Mouse (Mus musculus) inflammation-experienced regulatory T-cells, adult 6 months (primary cell): ENCODE data around the gene Disc1. TPM values are rescaled to one million over a fixed set of nuclear protein-coding genes. Genes with fewer than 3 reads are reported as not detected.

Experiments used
- ATAC-seq: one replicate; pipeline ENCODE4 v1.8.0; 2017
- polyA plus RNA-seq, 3 experiments: library from polyadenylated mRNA; unstranded; fragments of 100-300 nt; shearing (Covaris generic); gene quantifications; one replicate each; pipeline ENCODE4 v1.2.1; 2017

Disc1 gene
- polyA plus RNA-seq, 3 experiments from 2014 or later = 0.24 to 0.61 (median 0.40) TPM

- ATAC-seq = peak; percentile 72
Measured at GRCm38 (mm10) chr8:125183548-125184451, 129.8 kb downstream of the Disc1 start.

DNA sequence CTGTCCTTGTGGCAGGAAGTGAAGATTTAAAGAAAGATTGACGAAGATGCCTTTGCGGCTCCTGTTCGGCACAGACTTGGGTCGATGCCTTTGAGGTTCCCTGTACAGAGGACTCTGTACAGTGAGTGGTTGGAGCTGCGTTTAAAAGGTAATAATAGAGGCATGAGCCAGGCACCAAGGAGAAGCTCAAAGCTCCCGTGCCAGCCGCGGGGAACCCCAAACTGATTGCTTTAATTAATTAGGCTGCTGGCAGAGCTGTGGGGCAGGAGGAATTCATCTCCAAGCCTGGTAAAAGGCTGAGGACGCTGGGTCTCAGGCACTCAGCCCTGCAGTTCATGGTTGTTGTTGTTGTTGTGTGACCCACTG is 130.4 kb downstream of the Disc1 start:
- ATAC-seq = no peak

DNA sequence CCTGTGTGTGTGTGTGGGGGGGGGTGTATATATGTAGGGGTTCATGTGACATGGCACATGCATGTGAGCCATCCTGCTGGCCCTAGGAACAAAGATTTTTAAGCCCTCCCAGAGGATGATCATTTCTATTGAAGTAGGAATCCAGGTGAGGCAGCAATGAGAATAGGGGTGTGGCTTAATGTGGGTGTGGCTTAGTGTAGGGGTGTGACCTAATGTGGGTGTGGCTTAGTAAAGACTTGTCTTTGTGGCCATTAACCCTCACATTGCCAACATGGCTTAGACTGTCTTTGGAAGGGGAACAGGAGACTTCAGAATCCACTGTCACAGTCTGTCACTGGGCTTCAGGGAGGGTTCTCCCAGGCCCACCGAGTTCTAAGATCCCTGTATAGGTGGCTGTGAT is 130.9 kb downstream of the Disc1 start:
- ATAC-seq = no peak

GRCm38 (mm10) chr8:125187044-125187443 is 133.0 kb downstream of the Disc1 start:
- no peak for ATAC-seq

GRCm38 (mm10) chr8:125193701-125194100 is 139.7 kb downstream of the Disc1 start:
- ATAC-seq = no peak

GRCm38 (mm10) chr8:125195121-125195520 is 141.1 kb downstream of the Disc1 start:
- no peak for ATAC-seq

DNA sequence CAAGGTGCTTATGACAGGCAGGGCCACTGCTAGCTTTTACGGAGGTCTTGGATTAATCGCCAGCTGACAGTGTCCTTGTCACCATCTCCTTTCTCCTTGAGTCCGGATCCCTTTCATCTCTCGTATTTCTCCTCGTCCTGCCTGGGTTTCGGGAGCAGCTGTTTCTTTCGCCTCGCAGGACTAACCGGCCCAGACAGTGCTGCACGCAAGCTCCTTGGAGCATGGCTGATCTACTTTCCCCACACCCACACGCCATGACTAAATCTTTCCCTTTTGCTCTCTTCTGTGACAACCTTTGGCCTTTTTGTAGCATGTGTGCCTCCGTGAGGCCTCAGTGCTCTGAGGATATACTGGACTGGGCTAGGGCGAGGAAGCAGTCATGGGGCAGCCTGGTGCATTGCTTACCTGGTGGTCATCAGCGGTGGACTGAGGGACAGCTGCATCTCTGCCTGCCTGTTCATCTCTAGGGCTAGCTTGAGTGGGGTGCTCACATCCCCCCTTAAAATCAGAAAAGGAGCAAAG is 142.6 kb downstream of the Disc1 start:
- no peak for ATAC-seq

DNA sequence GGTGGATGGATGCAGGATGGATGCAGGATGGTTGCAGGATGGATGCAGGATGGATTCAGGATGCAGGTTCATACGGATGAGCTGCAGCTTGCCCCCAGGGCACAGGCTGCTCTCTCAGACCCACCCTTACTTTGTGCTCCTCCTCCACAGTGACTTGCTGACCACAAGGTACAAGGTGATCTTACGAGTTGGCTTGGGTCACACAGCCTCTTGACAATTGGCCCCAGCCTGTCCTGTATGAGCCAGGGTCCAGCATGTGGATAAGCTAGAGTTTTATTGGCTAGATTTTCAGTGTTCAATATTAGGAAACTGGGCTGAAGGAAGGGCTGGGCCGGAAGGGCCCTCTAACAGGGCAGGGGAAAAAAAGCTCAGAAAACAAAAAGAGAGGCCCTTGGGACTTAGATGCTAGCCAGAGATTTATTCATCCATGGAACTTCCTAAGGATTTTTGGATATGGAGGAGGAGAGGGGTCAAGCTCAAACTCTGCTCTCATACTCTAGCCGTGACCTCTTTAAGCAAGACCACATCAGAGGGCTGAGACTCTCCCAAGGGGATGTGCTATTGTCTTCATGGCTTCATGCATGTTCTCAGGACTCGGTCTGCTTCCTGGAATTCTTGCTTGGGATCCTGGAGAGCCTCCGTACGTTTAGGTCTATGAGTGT is 143.5 kb downstream of the Disc1 start:
- ATAC-seq = no peak

DNA sequence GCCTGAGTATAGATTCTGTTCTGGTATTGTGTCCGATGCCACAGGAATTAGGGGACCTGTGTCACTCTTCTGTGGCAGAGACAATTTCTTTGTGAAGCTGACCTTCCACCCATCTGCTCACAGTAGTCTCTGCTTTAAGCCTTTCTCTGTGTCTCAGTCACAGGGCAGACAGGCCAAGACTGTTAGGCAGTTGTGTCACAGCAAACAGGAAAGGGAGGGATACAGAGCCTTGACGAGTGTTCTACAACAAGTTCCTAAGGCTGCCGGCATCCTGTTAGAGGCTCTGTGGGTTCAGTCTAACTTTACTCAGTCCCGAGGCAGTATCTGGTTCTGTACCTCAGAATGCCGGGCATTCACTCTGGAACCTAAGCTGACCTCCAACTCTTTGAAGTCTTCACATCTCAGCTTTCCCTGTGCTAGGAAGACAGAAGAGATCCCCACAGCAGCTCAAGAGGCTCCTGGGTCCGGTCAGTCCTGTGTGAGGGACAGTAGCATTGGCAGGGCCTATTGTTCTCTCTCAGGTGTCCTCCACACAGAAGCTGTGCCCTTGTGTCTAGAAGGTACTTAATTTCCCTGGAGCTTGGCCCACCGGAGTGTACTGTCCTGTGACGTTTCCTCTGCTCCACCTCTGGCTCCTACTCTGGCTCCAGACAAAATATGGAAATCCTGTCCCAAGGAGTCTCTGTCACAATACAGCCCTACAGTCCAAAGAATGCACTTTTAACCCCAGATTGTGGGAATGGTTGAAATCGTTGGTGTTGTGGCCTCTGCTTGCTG is 144.6 kb downstream of the Disc1 start:
- no peak for ATAC-seq

GRCm38 (mm10) chr8:125199197-125199939 is 145.4 kb downstream of the Disc1 start:
- no peak for ATAC-seq

GRCm38 (mm10) chr8:125200273-125200863 is 146.4 kb downstream of the Disc1 start:
- no peak for ATAC-seq

GRCm38 (mm10) chr8:125201650-125202049 is 147.7 kb downstream of the Disc1 start:
- no peak for ATAC-seq

- ATAC-seq = no peak
Measured at GRCm38 (mm10) chr8:125203016-125203415, 149.0 kb downstream of the Disc1 start.

DNA sequence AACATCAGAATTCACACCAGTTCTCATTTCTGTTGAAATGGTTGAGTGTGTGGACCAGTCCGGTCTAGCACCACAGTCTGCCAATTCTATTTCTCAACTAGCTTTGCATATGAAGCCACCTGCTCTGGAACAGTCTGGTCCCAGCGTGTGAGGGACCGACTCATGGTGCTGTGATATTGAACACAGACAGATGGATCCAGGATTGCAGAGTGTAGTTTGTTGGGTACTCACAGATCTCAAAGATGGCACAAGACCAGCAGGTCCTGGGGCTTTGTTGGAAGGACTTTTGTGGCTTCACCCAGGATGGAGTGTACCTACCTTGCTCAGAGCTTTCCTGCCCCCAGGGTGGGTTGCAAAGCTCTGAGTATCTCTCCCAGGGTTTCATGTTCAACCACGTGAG is 151.6 kb downstream of the Disc1 start:
- no peak for ATAC-seq

DNA sequence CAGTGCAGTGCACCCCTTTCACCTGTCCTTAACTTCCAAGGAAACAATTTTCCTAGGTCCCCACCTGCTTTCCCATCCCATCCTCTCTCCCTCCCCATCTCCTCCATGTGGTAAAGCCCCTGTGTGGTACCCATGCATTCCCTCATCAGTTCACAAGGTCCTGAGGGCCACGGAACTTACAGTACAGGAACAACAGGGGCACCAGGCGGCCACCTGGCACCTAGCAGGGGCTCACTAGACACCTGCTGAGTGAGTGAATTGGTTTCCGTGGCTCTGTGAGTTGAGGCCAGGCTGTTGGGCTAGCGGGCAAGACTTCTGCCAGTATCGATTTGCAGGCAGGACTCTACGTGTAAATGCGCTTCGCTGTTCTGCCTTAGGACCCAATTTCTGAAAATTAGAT is 152.4 kb downstream of the Disc1 start:
- no peak for ATAC-seq

DNA sequence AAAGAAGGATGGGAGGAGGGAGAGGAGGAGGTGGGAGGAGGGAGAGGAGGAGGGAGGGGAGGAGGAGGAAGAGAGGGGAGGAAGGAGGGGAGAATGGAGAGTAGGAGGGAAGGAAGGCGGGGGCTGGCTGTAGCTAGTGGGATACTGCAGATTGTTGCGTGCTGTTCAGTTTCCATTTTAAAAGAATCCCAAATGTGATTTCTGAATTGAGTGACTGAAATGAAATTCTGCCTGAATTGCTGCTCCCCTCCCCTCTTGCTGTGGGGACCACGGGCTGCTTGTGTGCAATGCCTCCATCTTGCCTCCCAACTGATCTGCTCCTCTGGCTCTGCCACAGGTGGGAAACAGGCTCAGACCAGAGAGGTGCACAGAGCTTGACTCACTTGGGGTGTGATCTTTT is 153.0 kb downstream of the Disc1 start:
- no peak for ATAC-seq

DNA sequence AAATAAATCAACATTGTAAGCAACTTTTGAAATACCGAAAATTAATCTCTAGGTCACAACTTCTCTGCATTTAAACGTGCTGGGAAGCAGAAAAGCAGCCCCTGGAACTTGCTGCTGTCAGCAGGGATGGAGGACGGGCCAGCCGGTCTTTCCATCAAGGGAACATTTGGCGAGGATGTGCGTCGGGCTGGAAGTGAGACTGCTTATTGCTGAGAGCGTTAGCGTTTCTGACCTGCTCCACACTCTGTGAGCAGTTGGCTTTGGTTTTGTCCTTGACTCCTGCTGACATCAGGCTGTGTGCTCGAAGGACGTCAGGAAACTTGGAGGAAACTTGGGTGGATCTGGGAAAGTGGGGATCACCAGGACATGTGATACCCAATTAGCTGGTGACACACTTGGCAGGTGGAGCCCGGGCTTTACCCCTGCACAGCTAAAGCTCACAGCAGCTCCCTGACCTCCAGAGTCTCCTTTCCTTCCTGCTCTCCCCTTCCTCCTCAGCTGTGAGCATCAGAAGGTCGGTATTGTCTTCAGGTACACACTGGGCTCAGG is 158.7 kb downstream of the Disc1 start:
- ATAC-seq = no peak

- ATAC-seq = no peak
Measured at GRCm38 (mm10) chr8:125217902-125218581, 164.0 kb downstream of the Disc1 start.

DNA sequence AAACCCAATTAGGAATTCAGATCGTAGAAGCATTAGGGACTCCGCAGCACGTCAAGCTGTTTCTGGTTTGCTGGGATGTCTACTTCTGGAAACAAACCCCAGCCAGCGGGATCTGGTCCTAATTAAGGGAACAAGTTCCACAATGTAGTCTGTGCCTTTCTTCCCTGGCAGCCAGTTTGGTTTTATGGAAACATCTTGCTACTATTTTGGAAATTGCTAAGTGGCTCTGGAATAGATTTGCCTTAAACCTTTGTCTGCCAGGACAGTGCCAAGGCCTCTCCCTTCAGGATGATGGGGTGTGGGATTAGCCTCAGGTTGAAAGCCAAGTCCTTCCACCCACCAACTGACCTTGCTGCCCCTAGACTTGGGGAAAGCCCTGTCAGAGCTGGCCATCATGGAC is 164.7 kb downstream of the Disc1 start:
- no peak for ATAC-seq

GRCm38 (mm10) chr8:125220608-125221007 is 166.6 kb downstream of the Disc1 start:
- no peak for ATAC-seq

GRCm38 (mm10) chr8:125221062-125221461 is 167.1 kb downstream of the Disc1 start:
- ATAC-seq = no peak
